Mouse (Mus musculus) layer of hippocampus, postnatal 14 days (tissue): ENCODE data around the gene Ltbp1. TPM values are rescaled to one million over a fixed set of nuclear protein-coding genes. Genes with fewer than 3 reads are reported as not detected.
A peak's percentile ranks its signal among the peaks of the same experiment; 100 is the strongest.

ENCODE experiments used
- DNase-seq, 2 experiments: peaks; one replicate each; pipeline ENCODE4 v3.0.0; 2021 to 2022; ENCODE audit warnings: low spot score in 2 of 2, mixed read lengths in 1 of 2
- long read RNA-seq, 2 experiments: library from polyadenylated mRNA; stranded (forward); transcript quantifications; one replicate each; pipeline ENCODE4 v2.0.0; 2021
- total RNA-seq, 2 experiments: library from RNA; stranded (reverse); gene quantifications; 2 replicates each; pipeline ENCODE4 v1.2.3; 2021

Ltbp1 gene
- total RNA-seq, result 1 to 10 TPM; 8.9 to 9.2 TPM
- long read RNA-seq, experiment 1, partial matches to known transcripts, result 2 of 3 reads
- long read RNA-seq, experiment 1, other reads (novel, unspliced or antisense), result 1 of 3 reads
- long read RNA-seq, experiment 2, partial matches to known transcripts, result 0 of 1 reads
- long read RNA-seq, experiment 2, other reads (novel, unspliced or antisense), result 1 of 1 reads

DNA sequence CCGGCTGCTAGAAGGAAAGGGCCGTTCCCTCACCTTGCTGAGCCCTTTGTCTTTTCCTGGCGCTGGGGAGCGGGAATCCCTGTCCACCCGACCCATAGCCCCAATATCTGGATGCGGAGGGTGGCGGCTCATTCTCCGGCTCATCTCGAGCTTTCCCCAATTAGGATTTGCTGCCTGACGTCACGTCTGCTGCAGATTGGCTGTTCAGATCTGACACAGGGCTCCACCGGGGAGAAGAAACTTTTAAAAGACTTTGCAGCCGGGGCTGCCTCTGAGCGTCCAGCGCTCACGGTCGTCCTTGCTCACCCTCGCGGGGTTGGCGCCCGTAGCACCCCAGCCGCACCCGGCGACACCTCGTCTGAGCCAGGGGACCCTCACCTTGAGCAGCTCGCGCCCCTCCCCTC lies at the start of gene Ltbp1:
Ltbp1 (plus strand) TSS at position 288 of the 404 bp plus-strand sequence.
- peak; percentile 48 to 52 for DNase-seq

DNA sequence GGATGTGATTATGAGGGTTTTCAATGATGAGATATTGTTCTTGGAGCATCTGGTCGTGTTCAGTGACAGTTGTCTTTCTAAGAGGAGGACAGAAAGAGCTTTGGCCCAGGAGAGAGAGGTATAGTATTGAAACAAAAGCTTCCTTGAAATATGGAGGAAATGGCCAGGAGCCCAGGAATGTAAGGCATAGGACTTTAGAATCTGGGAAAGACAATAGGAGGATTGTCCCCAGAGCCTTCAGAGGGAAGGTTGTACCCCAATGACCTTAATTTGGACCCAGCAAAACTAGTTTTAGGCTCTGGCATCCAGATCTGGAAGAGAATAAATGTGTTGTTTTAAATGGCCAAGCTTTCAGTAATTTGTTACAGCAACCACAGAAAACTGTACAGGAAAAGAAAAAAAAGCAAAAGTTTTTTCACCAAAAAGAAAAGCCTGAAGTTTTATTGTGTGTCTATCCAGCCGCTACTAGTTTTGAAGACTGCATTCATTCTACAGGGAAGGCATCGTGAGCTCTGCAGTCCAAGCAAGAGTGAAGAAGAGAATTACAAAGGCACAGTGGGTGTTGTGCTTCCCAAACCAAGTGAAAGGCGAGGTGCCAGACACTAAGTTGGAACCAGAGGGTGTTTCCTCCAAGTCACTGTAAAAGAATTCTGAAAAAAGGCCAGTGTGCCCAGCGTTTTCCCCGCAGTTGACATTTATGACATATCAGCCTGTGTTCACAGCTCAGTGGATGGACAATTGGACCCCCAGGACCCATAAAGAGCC lies 45.7 kb upstream of the Ltbp1 start:
- DNase-seq, result no peak

- no peak for DNase-seq
Measured at GRCm38 (mm10) chr17:74963222-74963621, 42.1 kb upstream of the Ltbp1 start.

GRCm38 (mm10) chr17:74963861-74964260 lies 41.5 kb upstream of the Ltbp1 start:
- DNase-seq, result no peak

DNA sequence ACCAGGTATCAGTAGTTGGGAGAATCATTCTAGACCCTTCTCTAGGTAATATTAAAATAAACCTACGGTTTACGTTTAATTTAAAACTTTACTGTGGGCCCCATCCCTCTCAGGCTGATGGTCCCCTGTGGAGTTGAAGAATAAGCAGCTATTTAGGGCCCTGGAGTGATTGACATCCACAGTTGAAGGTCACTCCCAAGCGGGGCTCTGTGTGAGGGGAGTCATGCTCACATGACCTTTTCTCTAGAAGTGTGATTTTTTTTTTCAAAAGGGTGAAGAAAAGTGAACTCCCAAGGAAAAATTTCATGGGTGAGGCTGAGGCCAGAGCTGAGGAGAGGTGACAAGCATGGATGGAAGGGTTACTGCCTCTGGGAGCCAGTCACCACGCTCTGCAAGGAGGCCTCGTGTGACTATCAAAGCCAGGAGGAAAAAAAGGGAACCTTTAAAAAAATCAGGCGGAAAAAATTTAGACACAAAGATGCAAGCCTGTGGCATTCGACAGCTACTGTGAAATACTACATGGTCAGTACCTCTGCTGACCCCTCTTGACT lies 38.0 kb upstream of the Ltbp1 start:
- no peak for DNase-seq

GRCm38 (mm10) chr17:74968152-74968712 lies 37.1 kb upstream of the Ltbp1 start:
- no peak for DNase-seq

DNA sequence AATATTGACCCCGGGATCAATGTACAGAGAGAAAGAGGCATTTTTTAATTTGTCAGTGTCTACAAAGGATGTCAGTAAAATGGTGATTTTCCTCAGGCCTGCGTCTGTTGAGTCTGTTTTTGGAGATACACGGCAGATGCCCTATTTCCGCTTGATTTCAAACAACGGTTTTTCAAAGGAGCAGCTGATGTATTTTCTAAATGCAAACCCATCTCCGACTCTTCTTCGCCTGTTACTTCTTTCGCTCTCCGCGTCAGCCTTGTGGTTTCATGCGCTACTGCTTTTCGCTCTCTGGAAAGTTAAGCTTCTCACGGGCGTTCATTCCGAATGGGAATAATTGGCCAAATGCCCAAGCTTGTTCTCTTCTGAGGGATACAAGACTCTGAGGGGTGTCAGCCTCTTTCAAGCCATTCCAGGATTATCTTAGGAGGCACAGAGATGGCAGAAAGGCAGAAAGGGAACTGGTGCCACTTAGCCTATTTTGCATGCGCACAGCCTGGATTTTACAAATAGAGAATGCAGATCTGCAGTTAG lies 36.6 kb upstream of the Ltbp1 start:
- peak in 1 of 2 experiments; percentile 13 for DNase-seq

GRCm38 (mm10) chr17:74975192-74975591 lies 30.2 kb upstream of the Ltbp1 start:
- no peak for DNase-seq

DNA sequence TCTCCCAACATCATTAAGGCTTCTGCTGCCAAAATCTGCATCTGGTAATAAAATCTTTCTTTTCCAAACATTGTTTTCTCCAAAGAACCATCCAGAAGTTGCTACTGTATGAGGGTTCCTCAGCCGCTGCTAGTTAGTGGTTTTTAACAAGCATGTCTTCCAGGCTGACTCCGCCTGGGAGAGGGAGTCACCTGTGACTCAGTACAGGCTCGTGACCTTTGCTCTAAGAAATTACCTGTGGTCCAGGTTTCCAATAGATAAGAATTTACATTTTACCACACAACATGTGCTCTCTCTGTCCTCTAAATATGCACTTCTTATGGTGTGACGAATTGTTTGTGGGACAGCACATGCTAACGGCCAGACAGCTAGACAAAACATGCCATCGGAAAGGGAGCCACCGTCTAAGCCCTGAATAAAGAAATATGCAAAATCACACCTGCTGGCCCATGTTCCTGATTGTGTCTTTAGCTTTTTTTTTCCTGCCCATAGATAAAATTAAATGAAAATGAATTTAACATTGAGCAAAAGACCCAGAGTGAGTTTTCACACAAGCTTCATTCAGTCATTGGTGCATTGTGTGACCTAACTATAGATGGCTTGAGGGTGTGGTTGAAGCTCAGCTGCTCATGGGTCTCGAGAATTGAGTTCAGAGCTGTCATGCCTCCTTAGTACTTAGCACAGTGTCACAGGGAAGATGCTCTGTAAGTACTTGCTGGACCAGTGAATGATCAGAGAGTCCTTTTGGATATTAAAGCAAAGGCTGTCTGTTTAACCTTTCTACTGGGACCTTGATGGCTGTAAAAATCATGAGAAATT lies 29.0 kb upstream of the Ltbp1 start:
- no peak for DNase-seq

- no peak for DNase-seq
Measured at GRCm38 (mm10) chr17:74979767-74980166, 25.6 kb upstream of the Ltbp1 start.

GRCm38 (mm10) chr17:74981703-74982102 lies 23.7 kb upstream of the Ltbp1 start:
- DNase-seq, result no peak

GRCm38 (mm10) chr17:74982880-74983279 lies 22.5 kb upstream of the Ltbp1 start:
- DNase-seq, result no peak

DNA sequence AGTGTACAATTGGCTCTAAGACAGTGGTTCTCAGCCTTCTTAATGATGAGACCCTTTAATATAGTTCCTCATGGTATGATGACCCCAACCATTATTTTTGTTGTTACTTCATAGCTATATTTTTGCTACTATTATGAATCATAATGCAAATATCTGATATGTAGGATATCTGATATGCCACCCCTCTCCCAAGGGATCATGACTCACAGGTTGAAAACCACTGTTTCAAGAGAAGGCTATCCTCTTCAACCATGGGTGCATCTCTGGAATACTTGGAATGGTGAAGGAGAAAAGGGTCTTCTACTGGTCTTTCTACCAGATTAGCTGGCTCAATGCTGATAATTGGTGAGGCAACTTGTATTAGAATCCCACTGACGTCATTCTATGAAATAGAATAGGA lies 21.3 kb upstream of the Ltbp1 start:
- DNase-seq, result no peak

DNA sequence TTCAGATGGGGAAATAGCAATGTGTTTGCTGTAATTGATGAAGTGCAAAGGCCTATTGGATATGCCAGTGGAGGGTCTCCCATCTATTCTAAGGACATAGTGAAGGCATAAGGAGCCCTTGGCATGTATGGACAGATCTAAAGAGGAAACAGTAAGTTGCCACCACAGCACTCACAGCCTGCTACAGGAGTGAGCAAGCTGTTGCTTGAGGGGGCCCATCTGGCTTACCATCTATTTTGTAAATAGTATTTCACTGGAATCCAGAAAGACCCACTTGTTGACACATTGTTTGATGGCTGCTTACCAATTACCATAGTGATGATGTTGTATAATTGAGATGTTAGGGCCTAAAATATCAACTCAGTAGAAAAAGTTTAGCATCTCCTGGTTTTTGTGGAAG lies 20.7 kb upstream of the Ltbp1 start:
- DNase-seq, result peak; percentile 35 to 79

DNA sequence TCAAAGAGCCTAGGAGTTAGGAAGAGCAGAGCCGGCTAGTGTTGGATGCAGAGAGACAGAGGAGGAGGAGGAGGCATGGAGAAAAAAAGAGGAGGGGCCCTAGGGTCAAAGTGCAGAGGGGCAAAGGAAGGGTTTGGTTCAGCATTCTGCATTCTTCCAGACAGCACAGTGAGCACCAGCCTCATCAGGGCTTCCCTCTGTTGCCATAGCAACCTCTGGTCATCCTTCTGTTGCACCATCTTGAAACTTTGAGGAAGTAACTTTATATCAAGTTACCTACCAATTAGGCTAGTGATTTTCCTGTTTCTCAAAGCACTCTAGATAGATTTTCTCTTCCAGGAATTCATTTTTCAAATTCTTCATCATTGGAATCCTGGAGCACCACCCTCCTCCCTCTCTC lies 18.3 kb upstream of the Ltbp1 start:
- no peak for DNase-seq

DNA sequence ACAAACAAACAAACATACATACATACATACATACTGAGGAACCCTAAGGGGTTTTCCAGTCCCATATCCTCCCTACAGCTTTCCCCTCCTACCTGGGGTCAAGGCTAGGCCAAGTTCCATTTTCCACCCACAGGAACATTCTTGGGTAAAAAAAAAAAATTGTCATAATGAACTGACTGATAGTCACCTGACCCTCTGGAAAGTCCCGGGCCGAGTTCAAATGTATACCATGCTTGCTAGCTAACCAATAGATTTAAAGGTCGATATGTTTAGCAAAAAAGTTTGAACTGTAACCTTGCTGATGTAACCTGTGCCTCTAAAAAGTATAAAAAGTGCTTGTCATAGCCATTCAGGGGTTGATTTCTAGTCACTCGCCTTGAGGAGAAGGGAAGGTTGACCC lies 15.7 kb upstream of the Ltbp1 start:
- no peak for DNase-seq

- DNase-seq, result no peak
Measured at GRCm38 (mm10) chr17:74990561-74990960, 14.8 kb upstream of the Ltbp1 start.

DNA sequence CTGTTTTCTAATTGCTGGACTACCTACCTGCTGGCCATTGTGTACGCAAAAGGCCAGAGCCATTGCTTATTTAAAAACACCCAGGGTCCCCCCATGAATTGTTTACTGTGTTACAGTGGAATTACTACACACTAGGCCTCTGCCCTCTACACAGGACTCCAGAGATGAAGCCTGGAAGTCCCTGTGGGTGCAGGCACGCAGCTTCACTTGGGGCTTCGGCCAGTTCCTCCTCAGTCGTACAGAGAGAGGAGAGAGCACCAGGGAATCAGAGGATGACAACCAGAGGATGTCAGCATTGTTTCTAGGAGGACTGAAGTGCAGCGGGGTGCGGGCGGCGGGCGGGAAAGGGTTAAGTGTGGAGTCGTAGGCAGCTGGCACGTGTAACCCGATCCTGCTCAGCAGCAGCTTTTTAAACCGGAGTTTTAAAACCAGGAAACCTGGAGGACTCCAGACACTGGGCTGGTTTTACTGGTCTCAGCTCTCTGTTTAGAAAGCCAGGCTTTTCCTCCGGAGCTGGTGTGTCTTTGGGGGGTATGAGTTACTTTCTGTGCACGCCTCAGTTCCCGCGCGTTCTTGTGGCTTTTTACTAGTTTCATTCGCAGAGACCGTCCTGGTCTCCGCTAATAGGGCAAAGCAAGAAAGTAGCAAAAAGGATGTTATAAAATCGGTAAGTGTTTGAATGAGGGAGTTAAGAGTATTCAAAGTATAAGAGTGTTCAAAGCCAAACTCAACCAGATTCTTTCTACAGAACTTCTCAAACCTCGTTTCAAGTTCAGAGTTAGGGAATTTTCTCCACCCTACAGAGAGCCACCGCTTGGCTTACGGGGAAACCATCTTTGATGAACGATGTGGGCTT lies 11.4 kb upstream of the Ltbp1 start:
- no peak for DNase-seq

DNA sequence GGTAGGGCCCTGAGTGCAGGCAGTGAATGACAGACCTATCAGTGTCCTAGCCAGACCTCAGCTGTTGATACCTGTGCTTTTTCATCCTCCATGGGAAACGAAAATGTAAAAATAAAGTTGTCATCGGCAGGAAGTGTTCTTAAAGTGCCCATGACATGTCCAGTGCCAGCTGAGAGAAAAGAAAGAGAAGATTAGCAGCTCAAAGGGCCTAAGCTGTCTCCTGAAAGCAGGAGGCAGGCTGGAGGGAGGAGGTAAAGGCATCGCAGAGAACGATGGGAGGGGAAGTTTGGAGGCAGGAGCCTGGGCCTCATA lies 10.8 kb upstream of the Ltbp1 start:
- DNase-seq, result no peak

DNA sequence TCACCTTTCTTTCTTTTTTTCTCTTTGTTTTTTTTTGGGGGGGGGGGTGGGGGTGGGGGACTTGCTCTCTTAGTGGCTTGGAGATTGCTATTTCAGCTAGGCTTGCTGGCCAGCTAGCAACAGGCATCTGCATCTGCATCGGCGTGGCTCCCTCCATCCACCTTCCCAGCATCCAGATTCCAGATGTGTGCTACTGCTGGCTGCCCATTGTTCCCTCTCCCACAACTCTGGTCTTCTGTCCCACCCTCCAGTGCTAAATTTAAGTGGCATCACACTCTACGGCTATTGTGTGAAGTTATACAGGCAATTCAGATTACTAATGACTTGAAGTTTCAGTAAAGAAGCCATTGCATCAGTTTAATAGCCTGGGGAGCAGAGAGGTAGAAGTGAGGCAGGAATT lies 10.1 kb upstream of the Ltbp1 start:
- DNase-seq, result no peak
